In genomic region chr8:86638981-86639380, GRCm38 (mm10) we compare ENCODE assay signal across 1 mouse cellular context.
TF ChIP-seq lines count a peak whose summit lies in the region.

No protein-coding gene starts in this region.

TF ChIP-seq in MEL, 35 proteins besides CTCF, POLR2A, EP300 and RAD21:
- no peak for TF ChIP-seq KAT2A (conservative IDR thresholded peaks at IDR 0.05; ENCODE audit: low read depth, low read length)
- TF ChIP-seq CHD2 (IDR thresholded peaks at IDR 0.05; ENCODE audit: low read length), result no peak
- TF ChIP-seq ETS1 (IDR thresholded peaks at IDR 0.05; ENCODE audit: low read depth, low read length), result no peak
- TF ChIP-seq SIN3A (IDR thresholded peaks at IDR 0.05; ENCODE audit: low read length), result no peak
- TF ChIP-seq MEF2A (IDR thresholded peaks at IDR 0.05; ENCODE audit: extremely low read depth, insufficient replicate concordance, low read depth, low read length, poor library complexity, severe bottlenecking), result no peak
- no peak for TF ChIP-seq MAFK (IDR thresholded peaks at IDR 0.05; ENCODE audit: borderline replicate concordance, low read depth, low read length)
- TF ChIP-seq NRF1 (IDR thresholded peaks at IDR 0.05; ENCODE audit: insufficient read depth, low read depth, low read length, poor library complexity, severe bottlenecking), result no peak
- TF ChIP-seq TAL1 (IDR thresholded peaks at IDR 0.05; ENCODE audit: low read length), result no peak
- no peak for TF ChIP-seq ELF1 (IDR thresholded peaks at IDR 0.05; ENCODE audit: low read depth, low read length)
- no peak for TF ChIP-seq ZC3H11A (IDR thresholded peaks at IDR 0.05; ENCODE audit: low read depth, low read length)
- no peak for TF ChIP-seq MAX (IDR thresholded peaks at IDR 0.05; ENCODE audit: low read length)
- no peak for TF ChIP-seq UBTF (IDR thresholded peaks at IDR 0.05; ENCODE audit: borderline replicate concordance, insufficient read depth, low read depth, low read length)
- no peak for TF ChIP-seq USF2 (IDR thresholded peaks at IDR 0.05; ENCODE audit: borderline replicate concordance in 1 of 2, insufficient read depth in 1 of 2, low read depth in 1 of 2, low read length in 2 of 2)
- no peak for TF ChIP-seq TCF12 (IDR thresholded peaks at IDR 0.05; ENCODE audit: low read depth, low read length)
- TF ChIP-seq MAZ (IDR thresholded peaks at IDR 0.05; ENCODE audit: low read depth, low read length), result no peak
- TF ChIP-seq TBP (IDR thresholded peaks at IDR 0.05; ENCODE audit: low read depth, low read length), result no peak
- no peak for TF ChIP-seq CHD1 (IDR thresholded peaks at IDR 0.05; ENCODE audit: low read depth, low read length)
- no peak for TF ChIP-seq ZKSCAN1 (IDR thresholded peaks at IDR 0.05; ENCODE audit: low read depth, low read length)
TF ChIP-seq in MEL: peak in this region for 0.
